Mouse (Mus musculus): ENCODE data around the gene CN725425. TPM values are rescaled to one million over a fixed set of nuclear protein-coding genes. Genes with fewer than 3 reads are reported as not detected.

The CN725425 gene
- total and polyA plus RNA-seq, 2 experiments from 2014 or later: 0.34 TPM; not detected in 1

GRCm38 (mm10) chr15:91202486-91202885, 3.2 kb downstream of the CN725425 start:
- no peak overlapping the region for H3K4me3 ChIP-seq (ENCODE audit: low read length)
- H3K36me3 ChIP-seq (ENCODE audit: insufficient read depth, low read length): no peaks in the 10 kb centered on the region
- ATAC-seq (no peak), DNase-seq (ENCODE audit: low spot score) (no peak)
- no peak overlapping the region for H3K9ac ChIP-seq (replicated peaks; ENCODE audit: low read length)
- no peaks in the 10 kb centered on the region for H3K4me1 ChIP-seq (ENCODE audit: insufficient read depth, low read length)
- no peak overlapping the region for H3K4me2 ChIP-seq (ENCODE audit: low read depth, low read length)
- no peaks in the 10 kb centered on the region for H3K9me3 ChIP-seq (ENCODE audit: low read length)
- TF ChIP-seq CTCF (IDR thresholded peaks at IDR 0.05; ENCODE audit: low read depth): no peak
- H3K27ac ChIP-seq: no peak overlapping the region
- 95% methylated on average over 1 of the region's 1 CpGs for WGBS
- no peaks in the 10 kb centered on the region for H3K27me3 ChIP-seq (ENCODE audit: insufficient read depth, low read length)

- no peaks in the 10 kb centered on the region for H3K9me3 ChIP-seq (ENCODE audit: low read length)
- no peak overlapping the region for H3K9ac ChIP-seq (replicated peaks; ENCODE audit: low read length)
- ATAC-seq (no peak), DNase-seq (ENCODE audit: low spot score) (no peak)
- H3K27me3 ChIP-seq (ENCODE audit: insufficient read depth, low read length): no peaks in the 10 kb centered on the region
- no peak overlapping the region for H3K4me3 ChIP-seq (ENCODE audit: low read length)
- WGBS: 78% methylated on average over 3 of the region's 3 CpGs
- no peak overlapping the region for H3K4me2 ChIP-seq (ENCODE audit: low read depth, low read length)
- H3K27ac ChIP-seq: no peak overlapping the region
- no peaks in the 10 kb centered on the region for H3K4me1 ChIP-seq (ENCODE audit: insufficient read depth, low read length)
- no peaks in the 10 kb centered on the region for H3K36me3 ChIP-seq (ENCODE audit: insufficient read depth, low read length)
- no peak for TF ChIP-seq CTCF (IDR thresholded peaks at IDR 0.05; ENCODE audit: low read depth)
These were observed 4.2 kb downstream of the CN725425 start for GRCm38 (mm10) chr15:91203521-91203920.

DNA sequence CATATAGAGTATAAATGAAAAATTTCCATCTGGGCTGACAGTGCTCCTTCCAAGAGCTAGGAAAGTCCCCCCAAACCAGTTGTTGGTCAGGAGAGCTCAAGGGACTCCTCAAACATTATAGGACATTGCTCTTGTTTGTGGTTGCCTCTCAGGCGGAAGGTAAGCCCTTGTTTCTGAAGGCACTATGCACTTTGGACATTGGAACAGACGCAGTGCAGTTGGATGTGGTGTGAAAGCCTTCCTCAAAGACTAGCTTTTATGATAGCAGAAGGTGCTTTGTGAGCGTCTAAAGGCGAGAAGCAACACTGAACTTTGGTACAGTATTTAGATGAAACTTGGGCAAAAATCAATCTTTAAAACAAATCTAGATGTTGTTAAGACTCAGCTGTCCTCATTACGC, 7.2 kb downstream of the CN725425 start:
- no peak for DNase-seq (ENCODE audit: low spot score)
- 95% methylated on average over 5 of the region's 5 CpGs for WGBS

GRCm38 (mm10) chr15:91237294-91237693, 38.0 kb downstream of the CN725425 start:
- ATAC-seq (no peak), DNase-seq (ENCODE audit: low spot score) (no peak)
- no peak for TF ChIP-seq CTCF (IDR thresholded peaks at IDR 0.05; ENCODE audit: low read depth)
- Histone ChIP-seq H3K4me2 (ENCODE audit: low read depth, low read length) (no peak overlapping the region), H3K9ac (replicated peaks; ENCODE audit: low read length) (no peak overlapping the region), H3K27me3 (ENCODE audit: insufficient read depth, low read length) (no peaks in the 10 kb centered on the region), H3K36me3 (ENCODE audit: insufficient read depth, low read length) (no peaks in the 10 kb centered on the region), H3K4me3 (ENCODE audit: low read length) (no peak overlapping the region), H3K9me3 (ENCODE audit: low read length) (no peaks in the 10 kb centered on the region), H3K4me1 (ENCODE audit: insufficient read depth, low read length) (no peaks in the 10 kb centered on the region), H3K27ac (no peak overlapping the region)
- WGBS: 88% methylated on average over 5 of the region's 5 CpGs

More for the DNA sequence above, 7.2 kb downstream of the CN725425 start:
- H3K27me3 ChIP-seq (ENCODE audit: insufficient read depth, low read length): no peaks in the 10 kb centered on the region
- no peaks in the 10 kb centered on the region for H3K36me3 ChIP-seq (ENCODE audit: insufficient read depth, low read length)
- H3K9ac ChIP-seq (replicated peaks; ENCODE audit: low read length): no peak overlapping the region
- no peak overlapping the region for H3K27ac ChIP-seq
- H3K4me2 ChIP-seq (ENCODE audit: low read depth, low read length): no peak overlapping the region
- no peaks in the 10 kb centered on the region for H3K4me1 ChIP-seq (ENCODE audit: insufficient read depth, low read length)
- ATAC-seq: no peak
- H3K4me3 ChIP-seq (ENCODE audit: low read length): no peak overlapping the region
- H3K9me3 ChIP-seq (ENCODE audit: low read length): no peaks in the 10 kb centered on the region
- no peak for TF ChIP-seq CTCF (IDR thresholded peaks at IDR 0.05; ENCODE audit: low read depth)

DNA sequence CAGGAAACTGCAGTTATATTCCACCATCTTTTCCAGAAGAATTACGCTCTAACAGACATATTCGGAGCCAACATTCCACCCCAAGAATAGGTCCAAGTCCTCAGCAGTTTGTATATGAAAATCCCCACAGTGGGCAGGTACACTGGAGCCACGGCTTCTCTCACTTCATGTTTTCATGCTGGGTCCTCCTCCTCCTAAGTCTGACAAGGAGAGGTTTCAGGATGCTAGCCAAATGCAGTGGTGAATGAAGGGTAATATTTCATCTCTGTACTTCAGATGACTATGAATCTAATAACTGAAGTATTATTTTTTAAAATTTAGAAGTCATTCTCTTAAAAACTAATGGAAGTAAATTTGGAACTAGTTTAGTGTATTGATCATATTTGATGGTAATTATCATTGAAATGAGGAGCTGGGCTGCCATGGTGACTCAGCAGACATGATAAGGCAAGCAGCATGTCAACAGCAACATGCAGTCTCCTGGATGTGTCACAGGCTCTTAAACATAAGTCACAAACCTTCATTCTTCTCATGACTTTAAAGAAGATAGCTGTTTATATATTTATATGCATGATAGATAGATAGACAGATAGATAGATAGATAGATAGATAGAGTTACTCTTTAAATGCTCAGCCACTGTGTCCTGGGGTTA, 41.5 kb downstream of the CN725425 start:
- H3K27me3 ChIP-seq (ENCODE audit: insufficient read depth, low read length): no peaks in the 10 kb centered on the region
- no peaks in the 10 kb centered on the region for H3K9me3 ChIP-seq (ENCODE audit: low read length)
- no peak for TF ChIP-seq CTCF (IDR thresholded peaks at IDR 0.05; ENCODE audit: low read depth)
- H3K4me2 ChIP-seq (ENCODE audit: low read depth, low read length): no peak overlapping the region
- ATAC-seq (no peak), DNase-seq (ENCODE audit: low spot score) (no peak)
- no peaks in the 10 kb centered on the region for H3K4me1 ChIP-seq (ENCODE audit: insufficient read depth, low read length)
- no peak overlapping the region for H3K4me3 ChIP-seq (ENCODE audit: low read length)
- H3K36me3 ChIP-seq (ENCODE audit: insufficient read depth, low read length): no peaks in the 10 kb centered on the region
- 81% methylated on average over 3 of the region's 3 CpGs for WGBS
- H3K9ac ChIP-seq (replicated peaks; ENCODE audit: low read length): no peak overlapping the region
- no peak overlapping the region for H3K27ac ChIP-seq

- Histone ChIP-seq H3K4me1 (ENCODE audit: insufficient read depth, low read length) (no peaks in the 10 kb centered on the region), H3K27ac (no peak overlapping the region), H3K9me3 (ENCODE audit: low read length) (no peaks in the 10 kb centered on the region), H3K4me2 (ENCODE audit: low read depth, low read length) (no peak overlapping the region), H3K4me3 (ENCODE audit: low read length) (no peak overlapping the region), H3K36me3 (ENCODE audit: insufficient read depth, low read length) (no peaks in the 10 kb centered on the region), H3K27me3 (ENCODE audit: insufficient read depth, low read length) (no peaks in the 10 kb centered on the region), H3K9ac (replicated peaks; ENCODE audit: low read length) (no peak overlapping the region)
- ATAC-seq (no peak), DNase-seq (ENCODE audit: low spot score) (no peak)
- no peak for TF ChIP-seq CTCF (IDR thresholded peaks at IDR 0.05; ENCODE audit: low read depth)
- 57% methylated on average over 6 of the region's 6 CpGs for WGBS
These were observed 51.5 kb downstream of the CN725425 start for GRCm38 (mm10) chr15:91250815-91251214.

- no peak overlapping the region for H3K4me3 ChIP-seq (ENCODE audit: low read length)
- no peaks in the 10 kb centered on the region for H3K27me3 ChIP-seq (ENCODE audit: insufficient read depth, low read length)
- H3K4me1 ChIP-seq (ENCODE audit: insufficient read depth, low read length): no peaks in the 10 kb centered on the region
- no peak overlapping the region for H3K27ac ChIP-seq
- no peak for DNase-seq (ENCODE audit: low spot score)
- no peaks in the 10 kb centered on the region for H3K36me3 ChIP-seq (ENCODE audit: insufficient read depth, low read length)
- no peak for ATAC-seq
- H3K4me2 ChIP-seq (ENCODE audit: low read depth, low read length): no peak overlapping the region
- TF ChIP-seq CTCF (IDR thresholded peaks at IDR 0.05; ENCODE audit: low read depth): no peak
- WGBS: 78% methylated on average over 9 of the region's 9 CpGs
- H3K9ac ChIP-seq (replicated peaks; ENCODE audit: low read length): no peak overlapping the region
- no peaks in the 10 kb centered on the region for H3K9me3 ChIP-seq (ENCODE audit: low read length)
These were observed 52.5 kb downstream of the CN725425 start for GRCm38 (mm10) chr15:91251544-91252408.

Data from hindbrain, postnatal 0 days (tissue).